Mouse (Mus musculus) embryonic fibroblast, embryonic 13.5 days (primary cell): ENCODE results near the gene Epop. TPM values are rescaled to one million over a fixed set of nuclear protein-coding genes. Genes with fewer than 3 reads are reported as not detected.
"Not testable (repeated sequence)": the region's sequence is repeated elsewhere in the genome, so short reads cannot be mapped to it uniquely, and the experiment has no call there.

Experiments used
- H3K27ac ChIP-seq: 2 replicates; pipeline ENCODE4 v1.5.1; 2012; ENCODE audit warnings: low read length, control low read depth, inconsistent platforms; ENCODE audit not compliant: insufficient read depth
- H3K4me1 ChIP-seq: 2 replicates; pipeline ENCODE4 v1.6.1; 2011; ENCODE audit warnings: low read length; ENCODE audit not compliant: control insufficient read depth, insufficient read depth
- H3K4me3 ChIP-seq: 2 replicates; pipeline ENCODE4 v1.5.1; 2011; ENCODE audit warnings: mild to moderate bottlenecking, control low read depth, low read length; ENCODE audit not compliant: insufficient read depth
- CTCF ChIP-seq: IDR thresholded peaks from 2 replicates; pipeline ENCODE4 v1.5.1; 2011; ENCODE audit warnings: mild to moderate bottlenecking, control low read depth, low read length, moderate library complexity, borderline replicate concordance; ENCODE audit not compliant: insufficient read depth
- POLR2A ChIP-seq: IDR thresholded peaks from 2 replicates; pipeline ENCODE4 v1.6.1; 2011; ENCODE audit warnings: low read depth, mild to moderate bottlenecking, control low read depth, low read length, moderate library complexity
- polyA plus RNA-seq: library from polyadenylated mRNA; stranded (reverse); fragments of >200 nt; gene quantifications from 2 replicates; pipeline ENCODE4 v1.2.4, GENCODE M21; 2011; ENCODE audit warnings: low read depth; ENCODE audit not compliant: missing spikeins, insufficient read length

Gene Epop
- polyA plus RNA-seq, 1 experiment, result 1.4 TPM

GRCm38 (mm10) chr11:97650341-97650740 is 20.8 kb upstream of the Epop start:
- H3K4me1 ChIP-seq, result no peaks in the 10 kb centered on the region; the same call in 1 of the 2 replicates
- no peak overlapping the region for H3K27ac ChIP-seq
- no peak overlapping the region for H3K4me3 ChIP-seq
- TF ChIP-seq CTCF, result no peak
- peak; percentile 4; the same call in 1 of the 2 replicates for TF ChIP-seq POLR2A

GRCm38 (mm10) chr11:97648541-97648940 is 19.0 kb upstream of the Epop start:
- not testable (repeated sequence) for H3K4me1 ChIP-seq, H3K4me3 ChIP-seq, H3K27ac ChIP-seq

DNA sequence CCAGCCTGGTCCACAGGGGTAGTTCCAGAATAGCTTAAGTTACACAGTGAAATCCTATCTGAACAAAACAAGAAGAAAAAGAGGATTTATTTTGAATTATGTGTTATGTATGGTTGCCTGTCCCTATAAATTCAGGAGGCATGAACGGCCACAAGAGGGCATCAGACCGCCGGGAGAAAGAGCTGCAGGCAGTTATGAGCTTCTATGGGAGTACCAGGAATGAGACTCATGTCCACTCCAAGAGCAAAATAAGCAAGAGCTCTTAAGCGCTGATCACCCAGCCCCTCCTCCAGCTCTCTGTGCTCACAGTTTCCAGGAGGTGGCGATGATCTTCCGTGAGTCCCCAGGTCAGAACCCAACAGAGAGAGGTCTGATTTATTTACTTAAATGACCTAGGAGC is 15.3 kb upstream of the Epop start:
- H3K4me3 ChIP-seq, result no peak overlapping the region
- no peak overlapping the region for H3K27ac ChIP-seq
- TF ChIP-seq CTCF (0 out of 2 replicates have a peak, but pooled peaks have one; percentile 30), POLR2A (no peak)
- H3K4me1 ChIP-seq, result no peaks in the 10 kb centered on the region

- no peak for TF ChIP-seq CTCF
- TF ChIP-seq POLR2A, result no peak
- Histone ChIP-seq H3K4me1 (no peaks in the 10 kb centered on the region), H3K27ac (no peak overlapping the region), H3K4me3 (no peak overlapping the region)
These were observed 14.0 kb upstream of the Epop start for GRCm38 (mm10) chr11:97643380-97644055.

GRCm38 (mm10) chr11:97642746-97643145 is 13.2 kb upstream of the Epop start:
- H3K27ac ChIP-seq, result no peak overlapping the region
- no peak for TF ChIP-seq POLR2A
- TF ChIP-seq CTCF, result no peak
- H3K4me3 ChIP-seq, result no peak overlapping the region
- H3K4me1 ChIP-seq, result no peaks in the 10 kb centered on the region

DNA sequence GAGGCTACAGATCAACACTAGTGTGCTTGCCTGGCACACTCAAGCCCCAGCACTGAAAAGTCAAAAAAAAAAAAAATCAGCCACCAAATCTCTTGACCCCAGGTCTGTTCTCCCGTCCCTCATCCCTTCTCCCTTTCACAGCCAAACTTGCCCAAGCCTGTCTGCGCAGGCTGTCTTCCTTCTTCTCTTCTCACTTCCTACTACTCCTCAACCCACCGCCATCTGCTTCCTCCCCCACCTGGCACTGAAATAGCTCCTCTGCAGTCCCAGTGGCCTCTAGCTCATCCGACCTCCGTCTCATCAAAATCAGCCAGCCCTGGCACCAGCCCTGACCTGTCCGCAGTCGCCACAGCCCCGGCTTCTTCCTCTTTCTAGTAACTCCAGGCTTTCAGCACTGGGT is 12.2 kb upstream of the Epop start:
- no peaks in the 10 kb centered on the region for H3K4me1 ChIP-seq
- no peak overlapping the region for H3K27ac ChIP-seq
- no peak for TF ChIP-seq CTCF
- TF ChIP-seq POLR2A, result no peak
- no peak overlapping the region for H3K4me3 ChIP-seq

GRCm38 (mm10) chr11:97635468-97636019 is 6.0 kb upstream of the Epop start:
- TF ChIP-seq CTCF (no peak), POLR2A (no peak)
- no peak overlapping the region for H3K27ac ChIP-seq
- H3K4me1 ChIP-seq, result no peaks in the 10 kb centered on the region
- no peak overlapping the region for H3K4me3 ChIP-seq

- not testable (repeated sequence) for H3K27ac ChIP-seq, H3K4me3 ChIP-seq, H3K4me1 ChIP-seq
These were observed 2.9 kb upstream of the Epop start for GRCm38 (mm10) chr11:97632440-97632839.

DNA sequence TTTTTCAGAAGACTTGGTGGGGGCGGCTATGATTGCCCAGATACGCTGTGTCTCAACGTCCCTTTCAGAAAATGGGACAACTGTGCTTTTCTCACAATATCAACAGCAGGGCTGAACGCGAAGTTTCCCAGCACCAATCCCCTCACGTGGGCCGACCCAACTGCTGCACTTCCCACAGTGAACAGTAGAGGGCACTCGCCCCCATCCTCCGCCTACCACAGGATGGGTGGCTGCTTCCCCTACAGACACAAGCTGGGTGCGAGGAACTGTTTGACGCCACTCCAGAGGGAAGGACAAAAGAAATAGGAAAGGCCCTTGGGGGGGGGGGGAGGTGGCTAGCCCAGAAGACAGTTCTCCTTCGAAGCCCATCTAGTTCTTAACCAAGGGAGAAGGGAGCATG is 2.4 kb upstream of the Epop start:
- Histone ChIP-seq H3K4me1 (no peaks in the 10 kb centered on the region), H3K27ac (no peak overlapping the region), H3K4me3 (no peak overlapping the region)
- peak; percentile 87 for TF ChIP-seq CTCF
- TF ChIP-seq POLR2A, result no peak

GRCm38 (mm10) chr11:97631500-97631899 is 2.0 kb upstream of the Epop start:
- Histone ChIP-seq H3K4me3 (no peak overlapping the region), H3K27ac (no peak overlapping the region), H3K4me1 (no peaks in the 10 kb centered on the region)
- no peak for TF ChIP-seq CTCF
- TF ChIP-seq POLR2A, result no peak
